Mouse (Mus musculus) embryonic fibroblast, embryonic 13.5 days (primary cell): ENCODE measurements around the gene Fbrs. TPM values are rescaled to one million over a fixed set of nuclear protein-coding genes. Genes with fewer than 3 reads are reported as not detected.
A peak's percentile ranks its signal among the peaks of the same experiment; 100 is the strongest.
"Not testable (repeated sequence)": the region's sequence is repeated elsewhere in the genome, so short reads cannot be mapped to it uniquely, and the experiment has no call there.

ENCODE experiments used
- H3K27ac ChIP-seq: 2 replicates; pipeline ENCODE4 v1.5.1; 2012; ENCODE audit warnings: low read length, control low read depth, inconsistent platforms; ENCODE audit not compliant: insufficient read depth
- H3K4me1 ChIP-seq: 2 replicates; pipeline ENCODE4 v1.6.1; 2011; ENCODE audit warnings: low read length; ENCODE audit not compliant: control insufficient read depth, insufficient read depth
- H3K4me3 ChIP-seq: 2 replicates; pipeline ENCODE4 v1.5.1; 2011; ENCODE audit warnings: mild to moderate bottlenecking, control low read depth, low read length; ENCODE audit not compliant: insufficient read depth
- CTCF ChIP-seq: IDR thresholded peaks from 2 replicates; pipeline ENCODE4 v1.5.1; 2011; ENCODE audit warnings: mild to moderate bottlenecking, control low read depth, low read length, moderate library complexity, borderline replicate concordance; ENCODE audit not compliant: insufficient read depth
- POLR2A ChIP-seq: IDR thresholded peaks from 2 replicates; pipeline ENCODE4 v1.6.1; 2011; ENCODE audit warnings: low read depth, mild to moderate bottlenecking, control low read depth, low read length, moderate library complexity
- polyA plus RNA-seq: library from polyadenylated mRNA; stranded (reverse); fragments of >200 nt; gene quantifications from 2 replicates; pipeline ENCODE4 v1.2.4, GENCODE M21; 2011; ENCODE audit warnings: low read depth; ENCODE audit not compliant: missing spikeins, insufficient read length

Fbrs gene
- polyA plus RNA-seq, result 54.2 and 58.1 TPM in 2 replicates

DNA sequence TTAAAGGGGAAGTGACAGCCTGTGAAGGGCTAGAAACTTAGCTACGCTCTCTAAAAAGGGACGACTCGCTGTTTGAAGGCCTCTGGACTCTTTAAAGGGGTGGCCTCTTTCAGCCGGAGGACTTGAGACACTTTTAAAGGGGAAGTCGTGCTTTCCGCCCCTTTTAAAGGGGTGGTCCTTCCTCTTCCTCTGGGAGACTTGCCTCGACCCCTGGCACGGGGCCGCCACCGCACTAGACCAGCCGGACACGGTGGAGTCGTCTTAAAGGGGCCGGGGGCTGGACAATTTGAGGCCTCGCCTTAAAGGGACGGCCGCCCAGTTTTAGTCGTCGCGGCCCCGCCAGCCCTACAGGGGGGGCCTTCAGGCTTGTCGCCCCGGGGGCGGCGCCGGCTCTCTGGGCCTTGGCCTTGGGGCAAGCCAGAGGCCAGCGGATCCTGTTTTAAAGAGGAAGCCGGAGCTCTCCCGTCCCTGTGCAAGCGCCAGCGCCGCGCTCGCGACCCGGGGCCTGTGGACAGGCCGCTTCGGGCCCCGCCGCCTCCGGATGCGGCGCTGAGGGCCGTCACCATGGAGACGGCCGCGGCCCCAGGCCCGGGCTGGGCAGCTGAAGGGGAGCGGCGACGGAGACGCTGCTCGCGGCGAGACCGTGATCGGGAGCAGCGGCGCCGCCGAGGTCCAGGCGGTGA lies at the start of gene Fbrs:
TSS of gene Fbrs (plus strand) at position 565 of the 683 bp plus-strand sequence.
- TF ChIP-seq CTCF (no peak), POLR2A (peak; percentile 65; the same call in 1 of the 2 replicates)
- Histone ChIP-seq H3K4me3 (peak within 1 kb of the TSS; percentile 54), H3K4me1 (peaks cover 9% of the 10 kb centered on the region), H3K27ac (peak within 1 kb of the TSS; percentile 93)

DNA sequence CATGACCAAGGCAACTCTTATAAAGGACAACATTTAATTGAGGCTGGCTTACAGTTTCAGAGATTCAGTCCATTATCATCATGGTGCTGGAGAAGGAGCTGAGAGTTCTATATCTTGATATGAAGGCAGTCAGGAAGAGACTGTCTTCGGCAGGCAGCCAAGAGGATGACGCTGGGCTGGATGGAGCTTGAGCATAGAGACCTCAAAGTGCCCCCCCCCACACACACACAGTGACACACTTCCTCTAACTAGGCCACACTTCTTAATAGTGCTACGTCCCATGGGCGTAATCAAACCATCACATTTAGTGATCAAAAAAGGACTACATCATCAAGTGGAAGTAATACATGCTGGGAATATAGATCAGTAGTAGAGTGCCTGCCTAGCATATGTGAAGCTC lies 43.8 kb upstream of the Fbrs start:
- Histone ChIP-seq H3K4me1 (no peaks in the 10 kb centered on the region), H3K27ac (no peak overlapping the region), H3K4me3 (no peak overlapping the region)
- no peak for TF ChIP-seq POLR2A
- no peak for TF ChIP-seq CTCF

DNA sequence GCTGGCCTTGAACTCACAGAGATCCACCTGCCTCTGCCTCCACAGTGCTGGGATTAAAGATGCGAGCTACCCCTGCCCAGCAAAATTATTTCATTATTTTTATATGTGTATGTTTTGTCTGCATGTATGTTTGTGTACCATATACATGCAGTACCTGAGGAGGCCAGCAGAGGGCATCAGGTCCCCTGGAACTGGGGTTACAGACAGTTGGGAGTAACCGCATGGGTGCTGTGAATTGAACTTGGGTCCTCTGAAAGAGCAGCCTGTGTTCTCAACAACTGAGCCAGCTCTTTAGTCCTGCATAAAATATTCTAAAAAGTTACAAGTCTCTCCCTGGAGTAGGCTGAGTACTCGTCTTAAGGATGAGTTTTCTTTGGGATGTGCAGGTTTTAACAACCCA lies 41.3 kb upstream of the Fbrs start:
- Histone ChIP-seq H3K4me3 (no peak overlapping the region), H3K27ac (no peak overlapping the region), H3K4me1 (no peaks in the 10 kb centered on the region)
- TF ChIP-seq CTCF (no peak), POLR2A (no peak)

DNA sequence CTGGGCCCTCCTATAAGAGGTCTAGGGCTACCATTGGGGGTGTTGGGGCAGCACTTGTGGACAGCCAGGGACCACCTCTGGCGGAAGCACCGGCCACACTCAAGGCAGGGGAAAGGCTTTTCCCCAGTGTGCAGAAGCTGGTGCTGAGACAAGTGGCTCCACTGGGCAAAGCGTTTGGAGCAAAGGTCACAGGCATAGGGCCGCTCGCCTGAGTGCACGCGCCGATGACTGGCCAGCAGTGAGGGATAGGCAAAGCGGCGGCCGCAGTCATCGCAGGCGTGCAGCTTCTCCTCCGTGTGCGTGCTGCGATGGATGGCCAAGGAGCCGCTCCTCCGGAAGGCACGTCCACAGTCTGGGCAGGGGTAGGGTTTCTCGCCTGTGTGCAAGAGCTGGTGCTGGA lies 35.0 kb upstream of the Fbrs start:
- Histone ChIP-seq H3K4me1 (no peaks in the 10 kb centered on the region), H3K4me3 (no peak overlapping the region), H3K27ac (no peak overlapping the region)

DNA sequence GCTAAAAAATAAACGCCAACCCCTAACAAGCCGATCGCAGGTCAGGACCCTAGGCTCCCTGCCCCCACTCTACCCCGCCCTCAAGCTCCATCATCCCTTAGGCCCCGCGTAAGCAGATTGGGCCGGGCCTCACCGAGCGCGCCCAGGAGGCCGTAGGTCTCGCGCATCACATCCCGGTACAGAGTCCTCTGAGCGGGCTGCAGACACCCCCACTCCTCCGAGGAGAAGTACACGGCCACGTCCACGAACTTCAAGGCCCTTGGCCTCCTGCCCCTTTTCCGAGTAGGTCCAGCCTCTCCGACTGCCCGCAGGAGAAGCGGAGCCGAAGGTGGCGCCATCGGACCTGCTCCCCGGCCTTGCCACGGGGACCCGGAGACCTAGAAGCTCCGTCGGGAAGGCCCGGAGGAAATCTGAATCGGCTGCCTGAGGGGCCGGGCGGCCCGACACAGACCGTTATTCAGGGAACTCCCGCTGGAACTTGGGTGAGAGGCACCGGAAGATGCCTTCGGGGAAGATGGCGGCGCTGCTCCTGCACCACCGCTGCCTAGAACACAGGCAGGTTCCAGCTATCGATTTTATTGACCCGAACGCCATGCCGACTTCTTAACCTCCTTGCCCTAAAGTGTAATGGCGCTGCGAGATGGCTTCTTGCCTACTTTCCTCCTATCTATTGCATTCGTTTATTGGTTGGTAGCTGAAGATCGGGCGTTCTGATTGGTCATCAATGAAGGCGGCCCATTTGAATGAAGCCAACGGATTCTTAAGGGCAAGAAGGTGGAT lies 30.3 kb upstream of the Fbrs start, which contains the start of gene Zfp689:
TSS of gene Zfp689 (minus strand) at position 638 of the 780 bp plus-strand sequence.
- peak within 1 kb of the TSS; percentile 91 for H3K4me3 ChIP-seq
- H3K4me1 ChIP-seq, result peaks cover 7% of the 10 kb centered on the region
- TF ChIP-seq POLR2A, result peak; percentile 65
- no peak for TF ChIP-seq CTCF
- peak within 1 kb of the TSS; percentile 94 for H3K27ac ChIP-seq

More for the DNA sequence above, 35.0 kb upstream of the Fbrs start:
- TF ChIP-seq POLR2A (no peak), CTCF (no peak)

DNA sequence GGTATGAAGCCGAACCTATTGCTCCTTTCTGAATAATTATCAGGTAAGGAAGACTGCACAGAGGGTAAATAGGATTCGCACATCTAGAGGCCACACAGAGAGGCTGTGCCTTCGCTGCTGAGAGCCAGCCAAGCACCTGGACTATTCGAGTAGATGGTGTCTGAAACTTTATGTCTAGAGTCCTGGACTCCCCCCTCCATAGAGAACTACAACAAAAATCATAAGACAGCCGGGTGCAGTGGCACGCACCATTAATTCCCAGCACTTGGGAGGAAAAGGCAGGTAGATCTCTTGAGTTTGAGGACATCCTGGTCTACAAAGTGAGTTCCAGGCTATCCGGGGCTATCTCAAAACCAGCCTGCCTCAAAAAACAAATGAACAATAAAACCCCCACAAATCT lies 29.0 kb upstream of the Fbrs start:
- TF ChIP-seq POLR2A, result no peak
- H3K4me3 ChIP-seq, result peak overlapping the region; percentile 91
- H3K27ac ChIP-seq, result no peak overlapping the region; the same call in 1 of the 2 replicates
- peaks cover 7% of the 10 kb centered on the region for H3K4me1 ChIP-seq

DNA sequence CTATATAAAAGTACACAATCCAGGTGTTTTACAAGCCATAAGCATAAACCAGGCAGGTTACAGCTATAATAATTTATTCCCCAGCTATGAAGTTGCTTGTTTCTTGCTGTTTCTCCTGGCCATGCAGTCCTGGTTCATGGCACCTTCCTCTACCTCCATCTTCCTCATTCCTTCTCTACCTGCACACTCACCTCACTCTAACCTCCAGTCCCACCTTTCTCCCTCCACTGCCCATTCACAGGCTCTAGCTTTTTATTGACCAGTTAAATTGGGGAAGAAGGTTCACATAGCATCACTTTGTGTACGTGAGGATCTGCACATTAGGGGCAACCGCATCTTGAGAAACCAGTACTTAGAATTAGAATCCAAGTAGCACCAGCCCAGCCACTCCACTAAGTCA lies 25.9 kb upstream of the Fbrs start:
- Histone ChIP-seq H3K27ac (no peak overlapping the region), H3K4me3 (no peak overlapping the region), H3K4me1 (peaks cover 7% of the 10 kb centered on the region)
- no peak for TF ChIP-seq POLR2A
- no peak for TF ChIP-seq CTCF

DNA sequence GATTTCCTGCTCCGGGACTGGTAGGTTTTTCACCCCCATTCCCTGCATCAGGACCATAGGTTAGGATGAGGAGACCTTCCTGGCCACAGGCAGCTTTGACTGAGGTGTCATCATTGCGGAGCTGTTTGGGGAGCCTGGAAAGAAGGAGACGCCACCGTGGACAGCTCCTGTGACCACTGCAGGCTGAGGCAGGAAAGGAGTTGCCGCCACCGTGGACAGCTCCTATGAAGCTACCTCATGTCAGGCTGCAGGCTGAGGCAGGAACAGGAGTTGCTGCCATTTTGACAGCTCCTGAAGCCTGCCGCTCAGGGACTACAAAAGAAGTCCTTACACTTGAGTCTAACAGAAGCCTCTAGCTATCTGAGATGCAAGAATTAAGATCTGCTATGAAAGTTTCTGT lies 24.1 kb upstream of the Fbrs start:
- Histone ChIP-seq H3K4me3 (no peak overlapping the region), H3K27ac (no peak overlapping the region), H3K4me1 (peaks cover 6% of the 10 kb centered on the region)
- TF ChIP-seq POLR2A, result no peak
- no peak for TF ChIP-seq CTCF

DNA sequence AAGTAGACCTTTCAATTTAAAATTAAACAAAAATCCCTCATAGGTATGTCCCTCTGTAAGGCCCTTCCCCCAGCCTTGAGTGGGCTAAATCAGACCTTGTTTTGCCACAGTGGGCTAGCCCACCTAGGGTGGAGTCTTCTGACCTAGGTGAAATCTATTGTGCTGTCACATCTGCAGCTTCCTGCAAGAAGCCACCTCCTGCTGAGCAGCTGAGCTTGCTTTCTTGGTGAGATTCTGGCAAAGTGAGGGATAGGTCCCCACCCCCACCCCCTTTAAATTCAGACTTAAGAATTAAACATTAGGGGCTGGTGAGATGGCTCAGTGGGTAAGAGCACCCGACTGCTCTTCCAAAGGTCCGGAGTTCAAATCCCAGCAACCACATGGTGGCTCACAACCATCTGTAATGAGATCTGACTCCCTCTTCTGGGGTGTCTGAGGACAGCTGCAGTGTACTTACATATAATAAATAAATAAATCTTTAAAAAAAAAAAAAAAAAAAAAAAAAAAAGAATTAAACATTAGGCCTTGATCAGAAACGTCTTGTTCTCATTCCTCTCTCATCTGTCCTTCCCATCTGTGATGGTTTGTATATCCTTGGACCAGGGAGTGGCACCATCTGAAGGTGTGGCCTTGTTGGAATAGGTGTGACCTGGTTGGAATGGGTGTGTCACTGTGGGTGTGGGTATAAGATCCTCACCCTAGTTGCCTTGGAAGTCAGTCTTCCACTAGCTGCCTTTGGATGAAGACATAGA lies 20.5 kb upstream of the Fbrs start:
- not testable (repeated sequence) for H3K4me1 ChIP-seq, H3K4me3 ChIP-seq, H3K27ac ChIP-seq

DNA sequence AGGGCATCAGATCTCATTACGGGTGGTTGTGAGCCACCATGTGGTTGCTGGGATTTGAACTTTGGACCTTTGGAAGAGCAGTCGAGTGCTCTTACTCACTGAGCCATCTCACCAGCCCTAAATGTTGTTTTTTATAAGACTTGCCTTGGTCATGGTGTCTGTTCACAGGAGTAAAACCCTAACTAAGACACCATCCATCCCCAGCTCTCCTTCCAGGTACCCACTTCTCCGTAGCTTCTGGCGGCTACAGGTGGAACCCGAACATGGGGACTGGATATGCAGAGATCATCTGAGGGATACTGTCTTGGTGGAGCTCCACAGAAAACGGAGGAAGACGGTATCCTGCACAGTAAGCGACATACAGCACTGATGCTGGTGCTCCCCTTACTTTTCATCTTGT lies 19.7 kb upstream of the Fbrs start, which contains the start of gene Prr14:
TSS of gene Prr14 (plus strand) at position 301 of the 400 bp plus-strand sequence.
- not testable (repeated sequence) for H3K4me1 ChIP-seq, H3K27ac ChIP-seq, H3K4me3 ChIP-seq
